Mouse (Mus musculus) stomach, postnatal 0 days (tissue): ENCODE data around the gene Ampd3.

ENCODE experiments used
- CTCF ChIP-seq: IDR thresholded peaks from 2 replicates; pipeline ENCODE4 v1.5.1; 2016; ENCODE audit warnings: antibody characterized with exemption, low read depth, mild to moderate bottlenecking, moderate library complexity
- EP300 ChIP-seq: optimal IDR thresholded peaks from 2 replicates; pipeline ENCODE3; 2016; ENCODE audit warnings: antibody characterized with exemption

DNA sequence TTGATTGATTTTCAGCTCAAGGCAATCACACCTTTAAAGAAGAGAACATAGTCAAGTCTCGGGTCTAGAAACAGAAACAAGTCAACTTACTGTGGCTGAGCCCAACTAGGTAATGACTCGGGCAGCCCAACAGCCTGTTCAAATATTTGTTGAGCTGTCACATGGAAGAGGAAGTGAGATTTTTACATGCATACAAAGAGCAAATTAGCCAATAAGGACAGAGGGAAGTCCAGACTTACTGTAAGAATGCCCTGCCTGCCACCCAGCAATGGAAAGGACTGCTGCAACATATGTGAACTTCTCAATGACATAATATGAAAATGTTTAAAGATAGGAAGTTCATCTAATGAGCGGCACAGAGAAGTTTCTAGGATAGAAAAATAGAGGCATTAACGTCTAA is 72.3 kb downstream of the Ampd3 start:
- no peak for TF ChIP-seq EP300
- no peak for TF ChIP-seq CTCF
